22 mouse cellular contexts compared by ENCODE assay signal in the genomic region with DNA sequence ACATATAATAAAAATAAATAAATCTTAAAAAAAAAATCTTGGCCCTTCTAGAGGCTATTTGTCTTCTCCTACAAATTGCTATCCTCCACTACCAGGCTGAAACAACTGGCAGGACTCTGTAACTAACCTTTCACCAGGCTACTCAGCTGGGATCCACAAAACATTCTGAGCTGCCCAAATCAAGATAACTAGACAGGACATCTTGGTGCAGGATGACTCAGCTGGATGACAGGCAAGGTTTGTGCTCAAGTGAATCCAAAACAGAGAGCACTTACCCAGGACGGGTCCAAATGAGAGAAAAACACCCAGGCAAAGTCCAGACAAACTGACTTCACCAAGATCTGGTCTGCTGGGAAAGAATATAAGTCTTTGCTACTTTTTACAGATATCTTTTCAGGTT. TPM values are rescaled to one million over a fixed set of nuclear protein-coding genes. Genes with fewer than 3 reads are reported as not detected.
DNase-seq lines count a peak whose midpoint lies in the region; ATAC-seq lines count a peak whose summit lies in the region.
"Had no signal": no experiment of that assay in that cellular context is flagged by ENCODE, and none has a peak within 500 bp of the region (broad histone marks: within the 10 kb centered on the region; RNA-seq: fewer than 3 reads in every experiment).

No protein-coding gene starts in this region.

- peak; percentile 6 to 26 for DNase-seq in adrenal gland, postnatal 36 days
- no peak for DNase-seq in adrenal gland, adult 18-20 months (ENCODE audit: low spot score in 2 of 2)
- peak; percentile 48 for DNase-seq in 3T3-L1 (ENCODE audit: low read depth, low spot score)
- DNase-seq in MN1 (ENCODE audit: low spot score) = peak; percentile 16
- no peak for DNase-seq in T-cell, adult 2 months (ENCODE audit: low spot score)
- no peak for DNase-seq in retina, postnatal 1 day
- DNase-seq: adrenal gland, postnatal 14 days; cerebellum, adult 11-12 months; cerebellum, adult 8-10 months; cerebellum, postnatal 10 days; cerebellum, postnatal 36 days; embryo, embryonic 11 days; forebrain, postnatal 0 days; gastrocnemius, adult 2 months; gastrocnemius, postnatal 14 days; heart, adult 11 months had no signal

- peak; percentile 44 for ATAC-seq in megakaryocyte progenitor cell, adult 5-6 weeks (replicated peaks; ENCODE audit: poor library complexity)
- ATAC-seq: CD4-positive, CD25-positive, alpha-beta regulatory T cell, adult 4 months; forebrain, embryonic 14.5 days; forebrain, postnatal 0 days; intestine, embryonic 15.5 days; Patski had no signal

RNA-seq across cellular contexts. Expression of a gene that starts 14.3 kb away (rescaled TPM):
- 1 to 10 TPM; 3.5 to 5.1 TPM for total RNA-seq in adrenal gland, postnatal 36 days (2021)
- 1 to 10 TPM; 3.5 to 4.6 TPM for total RNA-seq in adrenal gland, adult 18-20 months (2021)
- total RNA-seq in megakaryocyte progenitor cell, adult 5-6 weeks (2015) = 4.3 and 4.5 TPM in 2 replicates
- total RNA-seq in megakaryocyte progenitor cell, adult 5-6 weeks (2017) = 3.7 and 7.5 TPM in 2 replicates

RNA-seq across cellular contexts. Expression of a gene that starts 25.0 kb away (rescaled TPM):
- total RNA-seq in adrenal gland, postnatal 36 days (2021) = 10 to 100 TPM; 22.1 to 22.7 TPM
- total RNA-seq in adrenal gland, adult 18-20 months (2021) = 10 to 100 TPM; 20.9 to 26.4 TPM
- 21.3 and 25.2 TPM in 2 replicates for total RNA-seq in megakaryocyte progenitor cell, adult 5-6 weeks (2015)
- total RNA-seq in megakaryocyte progenitor cell, adult 5-6 weeks (2017) = 23.5 and 33.6 TPM in 2 replicates

RNA-seq across cellular contexts. Expression of a gene that starts 39.2 kb away (rescaled TPM):
- 1 to 10 TPM; 2.8 to 3.1 TPM for total RNA-seq in adrenal gland, postnatal 36 days (2021)
- total RNA-seq in adrenal gland, adult 18-20 months (2021) = under 1 TPM in 1 of 2 experiments, not detected in 1; 0.64 TPM
- total RNA-seq in megakaryocyte progenitor cell, adult 5-6 weeks (2015) = not detected in 2 replicates
- 0.29 TPM in 1 of 2 replicates, not detected in the other for total RNA-seq in megakaryocyte progenitor cell, adult 5-6 weeks (2017)
- total RNA-seq: hematopoietic stem cell, adult 5-6 weeks had no signal

RNA-seq across cellular contexts. Expression of a gene that starts 55.5 kb away (rescaled TPM):
- 10 to 100 TPM; 40.9 to 42.3 TPM for total RNA-seq in adrenal gland, postnatal 36 days (2021)
- 10 to 100 TPM; 34.0 to 42.8 TPM for total RNA-seq in adrenal gland, adult 18-20 months (2021)
- 24.8 and 26.1 TPM in 2 replicates for total RNA-seq in megakaryocyte progenitor cell, adult 5-6 weeks (2015)
- total RNA-seq in megakaryocyte progenitor cell, adult 5-6 weeks (2017) = 17.8 and 19.4 TPM in 2 replicates

RNA-seq across cellular contexts. Expression of a gene that starts 55.5 kb away (rescaled TPM):
- total RNA-seq in adrenal gland, postnatal 36 days (2021) = 10 to 100 TPM; 21.2 to 21.3 TPM
- 10 to 100 TPM; 20.1 to 24.1 TPM for total RNA-seq in adrenal gland, adult 18-20 months (2021)
- 17.6 and 18.7 TPM in 2 replicates for total RNA-seq in megakaryocyte progenitor cell, adult 5-6 weeks (2015)
- total RNA-seq in megakaryocyte progenitor cell, adult 5-6 weeks (2017) = 17.8 and 28.2 TPM in 2 replicates

Comparison
In these comparisons a context has a peak if more than half of its experiments do, and no peak if none do; other contexts are left out.
1. DNase-seq: peak in adrenal gland, postnatal 36 days (2 of 2), 3T3-L1 (single experiment) and MN1 (single experiment); none in adrenal gland, adult 18-20 months (0 of 2), T-cell, adult 2 months (single experiment) and retina, postnatal 1 day (single experiment).